Mouse (Mus musculus): ENCODE measurements at regions not wholly inside any gene's neighbourhood (a gene's known extent, or its start where the extent isn't known, plus 50 kb on each side); places are given as distances from the start of the nearest gene placed in this dataset.

DNA sequence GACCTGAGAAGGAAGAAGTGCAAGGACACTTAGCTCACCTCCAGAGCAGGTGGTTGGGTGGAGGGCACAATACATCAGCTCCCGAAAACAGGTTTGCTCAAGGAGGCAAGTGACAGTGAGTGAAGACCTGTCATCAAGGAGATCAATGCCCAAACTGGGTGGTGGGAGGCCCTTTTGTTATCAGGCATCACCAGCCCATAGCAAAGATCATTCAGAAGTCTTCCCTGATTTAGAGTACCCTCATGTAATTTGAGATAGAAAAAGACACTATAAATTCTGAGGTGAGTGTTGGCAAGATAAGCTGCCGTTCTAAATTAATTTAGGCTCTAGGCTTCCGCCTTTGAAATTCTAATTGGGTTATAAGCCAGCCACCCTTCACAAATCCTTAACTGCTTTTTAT lies 76.1 kb upstream of the Tmem164 start:
- Histone ChIP-seq H3K9ac (no peak overlapping the region), H3K27ac (no peak overlapping the region), H3K4me2 (no peak overlapping the region), H3K9me3 (no peaks in the 10 kb centered on the region), H3K4me1 (no peaks in the 10 kb centered on the region), H3K27me3 (peaks cover 17% of the 10 kb centered on the region), H3K4me3 (replicated peaks) (no peak overlapping the region), H3K36me3 (replicated peaks) (no peaks in the 10 kb centered on the region)
- WGBS: 80% methylated on average over 3 of the region's 3 CpGs
- ATAC-seq (ENCODE audit: low FRiP score): no peak

DNA sequence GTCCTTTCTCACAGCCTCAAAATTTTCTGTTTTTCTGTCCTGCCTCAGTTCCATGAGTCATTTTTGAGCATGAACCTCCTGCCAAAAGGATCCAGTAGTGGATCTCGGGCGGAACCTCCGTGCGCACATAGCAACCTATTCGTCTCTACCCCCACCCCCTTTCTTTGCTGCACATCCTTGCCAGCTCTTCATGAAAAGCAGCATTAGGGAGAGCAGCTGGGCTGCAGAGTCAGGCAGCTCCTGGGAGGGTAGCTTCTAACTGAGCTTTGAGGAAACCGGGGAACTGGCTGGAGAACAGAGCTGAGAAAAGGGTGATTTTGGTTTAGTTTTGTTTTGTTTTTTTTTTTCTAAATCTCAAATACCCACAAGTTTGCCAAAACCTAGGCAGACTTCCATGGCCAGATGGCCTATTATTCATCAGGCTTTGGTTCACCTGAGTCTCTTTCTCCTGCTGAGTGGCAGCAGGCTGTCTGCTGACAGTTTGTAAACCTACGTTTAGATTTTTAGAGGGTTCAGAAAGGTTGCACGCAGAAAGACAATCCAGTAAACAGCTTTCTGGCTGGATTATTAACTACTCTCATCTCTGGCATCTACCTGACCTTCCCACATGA lies 74.5 kb upstream of the Tmem164 start:
- whole genome bisulfite sequencing: 87% methylated on average over 8 of the region's 8 CpGs
- no peak overlapping the region for H3K4me2 ChIP-seq
- peaks cover 15% of the 10 kb centered on the region for H3K27me3 ChIP-seq

DNA sequence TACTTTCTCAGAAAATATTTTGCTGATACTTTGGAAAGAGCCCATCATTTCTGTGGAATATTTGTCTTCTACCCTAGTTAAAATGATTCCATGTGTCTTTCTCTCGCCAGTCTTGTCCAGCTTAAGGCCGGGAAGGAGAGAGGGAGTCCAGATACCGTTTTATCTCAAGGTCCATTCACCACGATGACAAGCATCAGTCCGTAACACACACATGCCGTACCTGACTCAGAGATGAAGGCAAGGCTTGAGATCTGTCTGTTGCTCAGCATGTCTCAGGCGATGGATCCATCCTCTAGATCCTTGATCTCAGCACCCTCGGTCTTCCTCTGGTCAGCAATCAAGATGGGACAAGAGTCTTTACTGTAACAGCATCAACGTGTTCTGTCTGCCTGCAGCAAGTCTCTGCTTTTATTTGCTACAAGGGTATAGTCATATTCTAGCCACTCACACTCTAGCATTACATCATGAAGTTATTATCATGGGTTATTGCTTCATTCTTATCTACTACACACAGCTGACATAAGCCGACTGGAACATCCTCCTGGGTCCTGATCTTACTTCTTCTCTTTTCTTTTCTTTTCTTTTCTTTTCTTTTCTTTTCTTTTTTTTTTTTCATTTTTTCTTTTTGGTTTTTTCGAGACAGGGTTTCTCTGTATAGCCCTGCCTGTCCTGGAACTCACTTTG lies 64.9 kb upstream of the Tmem164 start:
- H3K9me3 ChIP-seq: no peaks in the 10 kb centered on the region
- H3K4me2 ChIP-seq: no peak overlapping the region
- H3K36me3 ChIP-seq (replicated peaks): no peaks in the 10 kb centered on the region
- ATAC-seq (ENCODE audit: low FRiP score): no peak
- no peak overlapping the region for H3K4me3 ChIP-seq (replicated peaks)
- 89% methylated on average over 11 of the region's 11 CpGs for WGBS
- no peaks in the 10 kb centered on the region for H3K4me1 ChIP-seq
- no peak overlapping the region for H3K9ac ChIP-seq
- H3K27ac ChIP-seq: no peak overlapping the region
- peaks cover 19% of the 10 kb centered on the region; the same call in 1 of the 2 replicates for H3K27me3 ChIP-seq

More for the DNA sequence above, 74.5 kb upstream of the Tmem164 start:
- no peaks in the 10 kb centered on the region for H3K36me3 ChIP-seq (replicated peaks)
- no peaks in the 10 kb centered on the region for H3K4me1 ChIP-seq
- no peaks in the 10 kb centered on the region for H3K9me3 ChIP-seq
- no peak for ATAC-seq (ENCODE audit: low FRiP score)
- H3K4me3 ChIP-seq (replicated peaks): no peak overlapping the region
- H3K27ac ChIP-seq: no peak overlapping the region
- H3K9ac ChIP-seq: no peak overlapping the region

DNA sequence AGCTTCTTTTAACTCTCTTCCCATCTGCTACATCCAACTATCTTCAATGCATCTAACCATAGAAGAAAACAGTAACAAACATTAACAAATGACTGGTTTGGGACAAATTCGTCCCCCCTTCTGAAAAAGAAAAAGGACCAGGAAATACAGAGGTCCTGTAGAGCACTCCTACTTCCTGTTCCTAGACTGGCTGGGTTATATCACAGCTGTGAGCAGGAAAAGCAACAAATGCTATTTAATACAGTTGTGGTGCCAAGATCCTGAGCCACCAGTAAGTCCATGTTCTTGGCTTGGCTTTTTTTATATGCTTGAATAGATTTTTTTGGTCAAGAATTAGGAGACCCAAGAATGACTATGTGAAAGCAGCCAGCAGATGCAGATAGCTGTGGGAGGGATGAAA lies 62.8 kb upstream of the Tmem164 start:
- Histone ChIP-seq H3K27ac (no peak overlapping the region), H3K9me3 (no peaks in the 10 kb centered on the region), H3K27me3 (0 out of 2 replicates have a peak, but pooled peaks cover 4% of the 10 kb centered on the region), H3K9ac (no peak overlapping the region), H3K4me1 (no peaks in the 10 kb centered on the region), H3K4me2 (no peak overlapping the region), H3K4me3 (replicated peaks) (no peak overlapping the region), H3K36me3 (replicated peaks) (no peaks in the 10 kb centered on the region)
- ATAC-seq (ENCODE audit: low FRiP score): no peak
- WGBS: 79% methylated on average over 1 of the region's 1 CpGs

DNA sequence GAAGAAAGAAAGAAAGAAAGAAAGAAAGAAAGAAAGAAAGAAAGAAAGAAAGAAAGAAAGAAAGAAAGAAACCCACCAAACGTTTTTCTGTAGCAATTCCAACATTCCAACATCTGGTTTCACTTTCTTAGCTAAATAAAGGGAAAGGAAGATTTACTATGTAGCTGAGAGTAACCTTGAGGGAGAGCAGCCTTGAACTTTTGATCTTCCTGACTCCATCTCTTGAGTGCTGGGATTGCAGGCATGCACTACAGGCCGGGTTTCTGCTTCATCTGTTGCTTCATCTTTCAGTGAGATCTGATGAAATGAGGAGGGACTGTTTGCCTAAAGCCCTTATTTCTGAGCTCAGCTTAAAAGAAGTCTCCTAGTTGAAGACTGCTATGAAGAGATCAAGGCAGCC lies 57.8 kb upstream of the Tmem164 start:
- no peak for ATAC-seq (ENCODE audit: low FRiP score)
- H3K27ac ChIP-seq: no peak overlapping the region
- no peak overlapping the region for H3K4me3 ChIP-seq (replicated peaks)
- H3K9me3 ChIP-seq: no peaks in the 10 kb centered on the region
- H3K27me3 ChIP-seq: peaks cover 15% of the 10 kb centered on the region
- no peak overlapping the region for H3K9ac ChIP-seq
- no peak overlapping the region for H3K4me2 ChIP-seq
- no peaks in the 10 kb centered on the region for H3K4me1 ChIP-seq
- 45% methylated on average over 2 of the region's 2 CpGs for WGBS
- no peaks in the 10 kb centered on the region for H3K36me3 ChIP-seq (replicated peaks)

DNA sequence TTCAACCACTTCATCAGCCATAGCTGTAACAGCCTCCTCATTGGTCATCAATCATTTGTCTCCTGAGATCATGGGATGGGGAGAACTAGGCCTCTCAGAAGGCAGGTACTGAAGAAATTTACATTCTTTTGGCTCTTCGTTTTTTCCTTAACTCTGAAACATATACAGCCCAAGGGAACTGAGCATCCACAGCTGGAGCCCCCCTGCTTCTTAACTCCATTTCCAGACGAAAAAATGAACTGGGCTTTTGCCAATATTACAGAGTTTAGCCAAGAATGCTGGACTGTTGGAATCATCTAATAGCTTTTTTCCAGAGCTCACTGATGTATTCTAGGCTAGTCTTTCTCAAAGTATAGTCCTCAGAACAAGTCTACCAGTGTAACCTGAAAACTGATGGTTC lies 57.3 kb upstream of the Tmem164 start:
- Histone ChIP-seq H3K9me3 (no peaks in the 10 kb centered on the region), H3K4me2 (no peak overlapping the region), H3K27me3 (peaks cover 20% of the 10 kb centered on the region), H3K9ac (no peak overlapping the region), H3K36me3 (replicated peaks) (no peaks in the 10 kb centered on the region), H3K4me1 (no peaks in the 10 kb centered on the region), H3K4me3 (replicated peaks) (no peak overlapping the region), H3K27ac (no peak overlapping the region)
- no peak for ATAC-seq (ENCODE audit: low FRiP score)
- 57% methylated on average over 2 of the region's 2 CpGs for WGBS

Data from forebrain, embryonic 12.5 days (tissue).